Mouse (Mus musculus): ENCODE data around the gene Vmn1r1.

The Vmn1r1 gene

GRCm38 (mm10) chr1:182130830-182131229, 33.5 kb downstream of the Vmn1r1 start:
- DNase-seq, result no peak

GRCm38 (mm10) chr1:182124924-182125368, 39.3 kb downstream of the Vmn1r1 start:
- peak; percentile 76 to 83 for DNase-seq

- peak; percentile 96 for DNase-seq
Observed at GRCm38 (mm10) chr1:182124506-182124905, 39.8 kb downstream of the Vmn1r1 start, which contains the start of gene Srp9. TSS of gene Srp9 (plus strand) at chr1:182124737.

GRCm38 (mm10) chr1:182122413-182122812, 41.9 kb downstream of the Vmn1r1 start:
- DNase-seq, result no peak

- DNase-seq, result no peak
Observed at GRCm38 (mm10) chr1:182115651-182116408, 48.5 kb downstream of the Vmn1r1 start.

GRCm38 (mm10) chr1:182115197-182115596, 49.1 kb downstream of the Vmn1r1 start:
- no peak for DNase-seq

- DNase-seq, result no peak
Observed at GRCm38 (mm10) chr1:182113587-182114500, 50.4 kb downstream of the Vmn1r1 start.

GRCm38 (mm10) chr1:182113131-182113530, 51.2 kb downstream of the Vmn1r1 start:
- DNase-seq, result no peak

- no peak for DNase-seq
Observed at GRCm38 (mm10) chr1:182112385-182112784, 51.9 kb downstream of the Vmn1r1 start.

GRCm38 (mm10) chr1:182111386-182112317, 52.6 kb downstream of the Vmn1r1 start:
- DNase-seq, result no peak

- no peak for DNase-seq
Observed at GRCm38 (mm10) chr1:182110708-182111385, 53.4 kb downstream of the Vmn1r1 start.

- no peak for DNase-seq
Observed at GRCm38 (mm10) chr1:182110185-182110584, 54.1 kb downstream of the Vmn1r1 start.

GRCm38 (mm10) chr1:182108397-182109099, 55.7 kb downstream of the Vmn1r1 start:
- DNase-seq, result no peak

- DNase-seq, result no peak
Observed at GRCm38 (mm10) chr1:182107251-182107650, 57.0 kb downstream of the Vmn1r1 start.

- DNase-seq, result no peak
Observed at GRCm38 (mm10) chr1:182105023-182105422, 59.3 kb downstream of the Vmn1r1 start.

Data from thymus, adult 18-20 months (tissue).